Mouse (Mus musculus) intestine, embryonic 14.5 days (tissue): ENCODE measurements around the gene Srp68. TPM values are rescaled to one million over a fixed set of nuclear protein-coding genes. Genes with fewer than 3 reads are reported as not detected.

Experiments
- ATAC-seq: fragments of 200-750 bp; cut with Nextera tagmentation; replicated peaks from 2 replicates; pipeline ENCODE4 v1.8.0; 2017; ENCODE audit warnings: low read depth, moderate number of reproducible peaks, moderate TSS enrichment, moderate library complexity; ENCODE audit not compliant: low FRiP score, low TSS enrichment
- DNase-seq: peaks from one replicate; pipeline ENCODE4 v3.0.0-alpha.2; 2018; ENCODE audit warnings: low spot score
- H3K27ac ChIP-seq: fragments of 300-500 bp; sonication (generic); 2 replicates; pipeline ENCODE4 v1.5.1; 2014; ENCODE audit warnings: low read depth, mild to moderate bottlenecking, control low read depth
- H3K27me3 ChIP-seq: fragments of 300-500 bp; sonication (generic); replicated peaks from 2 replicates; pipeline ENCODE4 v1.6.1; 2014; ENCODE audit warnings: low read length, control low read depth; ENCODE audit not compliant: control insufficient read depth, insufficient read depth
- H3K36me3 ChIP-seq: fragments of 300-500 bp; sonication (generic); 2 replicates; pipeline ENCODE4 v1.6.1; 2014; ENCODE audit warnings: low read length, control low read depth; ENCODE audit not compliant: control insufficient read depth, insufficient read depth
- H3K4me1 ChIP-seq: fragments of 300-500 bp; sonication (generic); replicated peaks from 2 replicates; pipeline ENCODE4 v1.6.1; 2014; ENCODE audit warnings: low read length, control low read depth, mixed read lengths; ENCODE audit not compliant: control insufficient read depth, insufficient read depth
- H3K4me2 ChIP-seq: fragments of 300-500 bp; sonication (generic); 2 replicates; pipeline ENCODE4 v1.6.1; 2014; ENCODE audit warnings: low read length
- H3K4me3 ChIP-seq: fragments of 300-500 bp; sonication (generic); 2 replicates; pipeline ENCODE4 v1.5.1; 2014; ENCODE audit warnings: low read depth, low read length, control low read depth, mixed read lengths
- H3K9ac ChIP-seq: fragments of 300-500 bp; sonication (generic); 2 replicates; pipeline ENCODE4 v1.6.1; 2014; ENCODE audit warnings: mild to moderate bottlenecking, low read length
- H3K9me3 ChIP-seq: fragments of 300-500 bp; sonication (generic); 2 replicates; pipeline ENCODE4 v1.6.1; 2016; ENCODE audit warnings: low read length, control low read depth; ENCODE audit not compliant: control insufficient read depth
- WGBS: fragments of 180-500 bp; shearing (Covaris S2); extraction: QIAGEN DNeasy Blood & Tissue Kit; methylation state at CpG from one replicate; pipeline ENCODE4 v1.1.7; 2014; 5-methylcytosine and 5-hydroxymethylcytosine counted together
- polyA plus RNA-seq: library from polyadenylated mRNA; unstranded; fragments of >200 nt; fragmentation: Nextera tagmentation; extraction: Ambion mirVana; gene quantifications from 2 replicates; pipeline ENCODE4 v1.2.1, GENCODE M21; 2014

Gene Srp68
- polyA plus RNA-seq, 1 experiment from 2014 or later, result 83.2 TPM

GRCm38 (mm10) chr11:116215991-116216390 is 58.0 kb downstream of the Srp68 start:
- Histone ChIP-seq H3K9me3 (no peaks in the 10 kb centered on the region), H3K36me3 (no peaks in the 10 kb centered on the region), H3K4me1 (peaks cover 15% of the 10 kb centered on the region), H3K4me2 (no peak overlapping the region), H3K27ac (no peak overlapping the region), H3K4me3 (no peak overlapping the region), H3K9ac (no peak overlapping the region), H3K27me3 (no peaks in the 10 kb centered on the region)
- WGBS, result 86% methylated on average over 6 of the region's 6 CpGs
- DNase-seq (no peak), ATAC-seq (no peak)

- Histone ChIP-seq H3K9me3 (no peaks in the 10 kb centered on the region), H3K36me3 (no peaks in the 10 kb centered on the region), H3K27ac (no peak overlapping the region), H3K27me3 (no peaks in the 10 kb centered on the region), H3K4me2 (no peak overlapping the region), H3K4me3 (no peak overlapping the region), H3K4me1 (peaks cover 15% of the 10 kb centered on the region), H3K9ac (no peak overlapping the region)
- no peak for ATAC-seq
- 82% methylated on average over 7 of the region's 7 CpGs for WGBS
- DNase-seq, result no peak
These were observed 58.8 kb downstream of the Srp68 start for GRCm38 (mm10) chr11:116215181-116215580.

- no peak overlapping the region for H3K9ac ChIP-seq
- no peak overlapping the region for H3K4me3 ChIP-seq
- no peak overlapping the region for H3K27ac ChIP-seq
- DNase-seq, result no peak
- no peak overlapping the region for H3K4me2 ChIP-seq
- no peaks in the 10 kb centered on the region for H3K27me3 ChIP-seq
- H3K9me3 ChIP-seq, result no peaks in the 10 kb centered on the region
- H3K4me1 ChIP-seq, result peaks cover 8% of the 10 kb centered on the region
- no peaks in the 10 kb centered on the region for H3K36me3 ChIP-seq
- no peak for ATAC-seq
- WGBS, result 84% methylated on average over 13 of the region's 13 CpGs
These were observed 60.0 kb downstream of the Srp68 start for GRCm38 (mm10) chr11:116213877-116214510.

GRCm38 (mm10) chr11:116212847-116213246 is 61.2 kb downstream of the Srp68 start:
- H3K4me2 ChIP-seq, result no peak overlapping the region
- H3K9me3 ChIP-seq, result no peaks in the 10 kb centered on the region
- ATAC-seq (no peak), DNase-seq (no peak)
- no peak overlapping the region for H3K9ac ChIP-seq
- H3K36me3 ChIP-seq, result no peaks in the 10 kb centered on the region
- H3K4me3 ChIP-seq, result no peak overlapping the region
- WGBS, result 80% methylated on average over 6 of the region's 6 CpGs
- no peak overlapping the region for H3K27ac ChIP-seq
- H3K4me1 ChIP-seq, result no peaks in the 10 kb centered on the region
- no peaks in the 10 kb centered on the region for H3K27me3 ChIP-seq

- H3K4me1 ChIP-seq, result no peaks in the 10 kb centered on the region
- 0 out of 2 replicates have a peak, but pooled peaks cover 18% of the 10 kb centered on the region for H3K36me3 ChIP-seq
- DNase-seq, result no peak
- H3K27ac ChIP-seq, result peak overlapping the region; percentile 69
- no peaks in the 10 kb centered on the region for H3K9me3 ChIP-seq
- H3K4me2 ChIP-seq, result peak overlapping the region; percentile 25; the same call in 1 of the 2 replicates
- H3K27me3 ChIP-seq, result no peaks in the 10 kb centered on the region
- WGBS, result 51% methylated on average over 5 of the region's 5 CpGs
- ATAC-seq, result peak; percentile 65
- no peak overlapping the region for H3K4me3 ChIP-seq
- no peak overlapping the region for H3K9ac ChIP-seq
These were observed 63.3 kb downstream of the Srp68 start for GRCm38 (mm10) chr11:116210696-116211095.

GRCm38 (mm10) chr11:116209257-116209656 is 64.8 kb downstream of the Srp68 start:
- no peak for DNase-seq
- H3K4me2 ChIP-seq, result no peak overlapping the region
- H3K9me3 ChIP-seq, result no peaks in the 10 kb centered on the region
- ATAC-seq, result no peak
- no peaks in the 10 kb centered on the region for H3K4me1 ChIP-seq
- H3K36me3 ChIP-seq, result peaks cover 21% of the 10 kb centered on the region; the same call in 1 of the 2 replicates
- WGBS, result 82% methylated on average over 8 of the region's 8 CpGs
- H3K4me3 ChIP-seq, result no peak overlapping the region
- H3K27me3 ChIP-seq, result no peaks in the 10 kb centered on the region
- no peak overlapping the region for H3K27ac ChIP-seq
- H3K9ac ChIP-seq, result no peak overlapping the region

- 88% methylated on average over 3 of the region's 3 CpGs for WGBS
- DNase-seq, result no peak
- no peak overlapping the region for H3K4me3 ChIP-seq
- H3K4me1 ChIP-seq, result no peaks in the 10 kb centered on the region
- no peak overlapping the region for H3K4me2 ChIP-seq
- H3K9me3 ChIP-seq, result no peaks in the 10 kb centered on the region
- H3K27ac ChIP-seq, result no peak overlapping the region
- H3K27me3 ChIP-seq, result no peaks in the 10 kb centered on the region
- no peak for ATAC-seq
- peaks cover 21% of the 10 kb centered on the region; the same call in 1 of the 2 replicates for H3K36me3 ChIP-seq
- no peak overlapping the region for H3K9ac ChIP-seq
These were observed 65.4 kb downstream of the Srp68 start for GRCm38 (mm10) chr11:116208660-116209059.

GRCm38 (mm10) chr11:116206678-116207077 is 67.3 kb downstream of the Srp68 start:
- DNase-seq, result no peak

GRCm38 (mm10) chr11:116203150-116203549 is 70.9 kb downstream of the Srp68 start:
- no peak overlapping the region for H3K4me2 ChIP-seq
- H3K9ac ChIP-seq, result no peak overlapping the region
- H3K4me3 ChIP-seq, result no peak overlapping the region
- WGBS, result 89% methylated on average over 3 of the region's 3 CpGs
- H3K27ac ChIP-seq, result no peak overlapping the region
- DNase-seq (no peak), ATAC-seq (no peak)
- H3K27me3 ChIP-seq, result no peaks in the 10 kb centered on the region
- 0 out of 2 replicates have a peak, but pooled peaks cover 4% of the 10 kb centered on the region for H3K4me1 ChIP-seq
- H3K36me3 ChIP-seq, result peaks cover 21% of the 10 kb centered on the region; the same call in 1 of the 2 replicates
- H3K9me3 ChIP-seq, result no peaks in the 10 kb centered on the region

More at GRCm38 (mm10) chr11:116206678-116207077, 67.3 kb downstream of the Srp68 start:
- Histone ChIP-seq H3K9ac (no peak overlapping the region), H3K4me3 (no peak overlapping the region), H3K27me3 (no peaks in the 10 kb centered on the region), H3K36me3 (peaks cover 21% of the 10 kb centered on the region; the same call in 1 of the 2 replicates), H3K4me2 (no peak overlapping the region), H3K4me1 (no peaks in the 10 kb centered on the region), H3K27ac (no peak overlapping the region), H3K9me3 (no peaks in the 10 kb centered on the region)
- WGBS, result 79% methylated on average over 4 of the region's 4 CpGs
- no peak for ATAC-seq
